Mouse (Mus musculus) hematopoietic stem cell, adult 5-6 weeks (primary cell): ENCODE measurements at regions not wholly inside any gene's neighbourhood (a gene's known extent, or its start where the extent isn't known, plus 50 kb on each side); places are given as distances from the start of the nearest gene placed in this dataset.
A peak's percentile ranks its signal among the peaks of the same experiment; 100 is the strongest.

Experiments
- ATAC-seq, 2 experiments: fragments of 125-278 bp in 1 of 2; replicated peaks in 1 of 2; 2 replicates each; pipeline ENCODE4 v1.8.0; 2016 to 2017; ENCODE audit warnings: inconsistent platforms in 2 of 2, mild to moderate bottlenecking in 2 of 2, moderate number of reproducible peaks in 2 of 2, low read depth in 1 of 2, moderate TSS enrichment in 1 of 2; ENCODE audit not compliant: low FRiP score in 2 of 2, poor library complexity in 2 of 2, severe bottlenecking in 2 of 2, insufficient read depth in 1 of 2, low TSS enrichment in 1 of 2

- peak; percentile 76 to 85 for ATAC-seq
Measured at GRCm38 (mm10) chr13:93243076-93243475, 50.9 kb upstream of the Tent2 start.

GRCm38 (mm10) chr13:93248711-93249110, 50.7 kb upstream of the Homer1 start:
- peak; percentile 49 to 56; a peak in 2 of 4 replicates for ATAC-seq
